Mouse (Mus musculus) heart, adult 18-20 months (tissue): ENCODE data around the gene Mup15. TPM values are rescaled to one million over a fixed set of nuclear protein-coding genes. Genes with fewer than 3 reads are reported as not detected.
"Not testable (repeated sequence)": the region's sequence is repeated elsewhere in the genome, so short reads cannot be mapped to it uniquely, and the experiment has no call there.

Experiments
- DNase-seq, 2 experiments: peaks; one replicate each; pipeline ENCODE4 v3.0.0; 2021 to 2022; ENCODE audit warnings: mixed read lengths in 1 of 2
- long read RNA-seq, 2 experiments: library from polyadenylated mRNA; stranded (forward); transcript quantifications; one replicate each; pipeline ENCODE4 v2.0.0; 2021
- total RNA-seq, 2 experiments: library from RNA; stranded (reverse); gene quantifications; 2 replicates each; pipeline ENCODE4 v1.2.3; 2021

The Mup15 gene
- not detected for total RNA-seq
- long read RNA-seq, experiment 1 = 0 reads
- long read RNA-seq, experiment 2 = 0 reads

- not testable (repeated sequence) for DNase-seq
These were observed at the start of gene Mup15 for GRCm38 (mm10) chr4:61439643-61440042. TSS of gene Mup15 (minus strand) at chr4:61439743.

Other genes with a start within 250 kb of the Mup15 start
- not detected for gene Mup13, start 211.5 kb downstream of the Mup15 start, total RNA-seq
- gene Mup14, start 135.7 kb downstream of the Mup15 start, total RNA-seq = not detected
- gene Mup16, start 79.8 kb upstream of the Mup15 start, total RNA-seq = 1 to 10 TPM in 1 of 2 experiments, not detected in 1; 1.4 TPM
- not detected for gene Mup17, start 156.1 kb upstream of the Mup15 start, total RNA-seq
- not detected for gene Mup18, start 234.4 kb upstream of the Mup15 start, total RNA-seq